Mouse (Mus musculus) liver, adult 2 months (tissue): ENCODE results near the gene Odf3l1. TPM values are rescaled to one million over a fixed set of nuclear protein-coding genes. Genes with fewer than 3 reads are reported as not detected.

ENCODE experiments used
- DNase-seq: peaks from one replicate; pipeline ENCODE4 v3.0.0-alpha.2; 2011; ENCODE audit warnings: low read depth, low spot score; ENCODE audit errors: extremely low read depth
- H3K27ac ChIP-seq: fragments of 200-500 bp; replicated peaks from 2 replicates; pipeline ENCODE4 v1.5.1; 2012; ENCODE audit warnings: low read depth, mild to moderate bottlenecking, control low read depth, inconsistent platforms, low read length; ENCODE audit not compliant: insufficient read depth
- H3K27me3 ChIP-seq: fragments of 200-500 bp; 2 replicates; pipeline ENCODE4 v1.6.1; 2012; ENCODE audit warnings: mild to moderate bottlenecking, moderate library complexity, low read length, inconsistent platforms; ENCODE audit not compliant: control insufficient read depth, insufficient read depth
- H3K36me3 ChIP-seq: fragments of 200-500 bp; 2 replicates; pipeline ENCODE4 v1.6.1; 2012; ENCODE audit warnings: low read length, inconsistent platforms; ENCODE audit not compliant: control insufficient read depth, insufficient read depth
- H3K4me1 ChIP-seq: fragments of 200-500 bp; 2 replicates; pipeline ENCODE4 v1.6.1; 2011; ENCODE audit warnings: low read length; ENCODE audit not compliant: control insufficient read depth, insufficient read depth
- H3K4me3 ChIP-seq: fragments of 200-500 bp; 2 replicates; pipeline ENCODE4 v1.5.1; 2011; ENCODE audit warnings: low read depth, mild to moderate bottlenecking, control low read depth, low read length, moderate library complexity; ENCODE audit not compliant: insufficient read depth
- H3K79me2 ChIP-seq: fragments of 200-500 bp; 2 replicates; pipeline ENCODE4 v1.6.1; 2012; ENCODE audit warnings: inconsistent platforms, mild to moderate bottlenecking, low read length, moderate library complexity; ENCODE audit not compliant: control insufficient read depth, insufficient read depth
- H3K9ac ChIP-seq: fragments of 200-500 bp; 2 replicates; pipeline ENCODE4 v1.6.1; 2012; ENCODE audit warnings: low read depth, mild to moderate bottlenecking, control low read depth, inconsistent platforms, low read length
- CTCF ChIP-seq: fragments of 200-500 bp; IDR thresholded peaks from 2 replicates; pipeline ENCODE4 v1.5.1; 2011; ENCODE audit warnings: low read depth, low read length, control low read depth
- POLR2A ChIP-seq: fragments of 200-500 bp; IDR thresholded peaks from 2 replicates; pipeline ENCODE4 v1.6.1; 2011; ENCODE audit warnings: low read length, control low read depth; ENCODE audit not compliant: insufficient read depth; ENCODE audit errors: extremely low read depth
- WGBS: fragments of 180-500 bp; shearing (Covaris S2); methylation state at CpG from one replicate; pipeline ENCODE4 v1.1.7; 2018; 5-methylcytosine and 5-hydroxymethylcytosine counted together
- polyA plus RNA-seq: library from polyadenylated mRNA; depleted of rRNA; stranded (reverse); fragments of >200 nt; gene quantifications from 2 replicates; pipeline ENCODE4 v1.2.3, GENCODE M21; 2012
- total RNA-seq: library from RNA; depleted of rRNA; stranded (reverse); fragments of >200 nt; gene quantifications from 2 replicates; pipeline ENCODE4 v1.2.3, GENCODE M21; 2014

The Odf3l1 gene
- total and polyA plus RNA-seq, 2 experiments, result 0.11 TPM; not detected in 1

DNA sequence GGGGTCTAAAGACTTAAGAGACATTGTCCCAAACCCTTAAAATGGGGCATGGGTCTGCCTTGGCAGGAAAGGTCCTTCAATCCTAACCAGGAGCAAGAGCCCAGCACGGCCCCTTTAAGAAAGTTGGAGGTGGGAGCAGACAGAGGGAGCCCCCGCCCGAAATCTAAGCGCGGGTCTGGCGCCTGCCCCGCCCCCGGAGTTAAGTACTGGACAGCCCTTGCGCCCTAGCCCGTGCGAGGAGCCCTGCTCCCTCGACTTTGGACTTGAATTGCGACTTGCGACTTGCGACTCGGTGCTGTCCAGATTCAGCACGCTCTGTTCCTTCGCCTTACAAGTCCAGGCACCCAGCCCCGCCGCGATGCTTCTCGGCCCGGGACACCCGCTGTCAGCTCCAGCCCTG, 353 bp upstream of the Odf3l1 start, which contains the start of gene Cspg4:
Gene Cspg4 (plus strand): TSS at position 202 of the 400 bp plus-strand sequence.
- Histone ChIP-seq H3K27me3 (no peaks in the 10 kb centered on the region), H3K4me1 (no peaks in the 10 kb centered on the region), H3K9ac (no peak within 1 kb of the TSS), H3K4me3 (no peak within 1 kb of the TSS), H3K79me2 (no peaks in the 10 kb centered on the region), H3K27ac (no peak within 1 kb of the TSS), H3K36me3 (no peaks in the 10 kb centered on the region)
- TF ChIP-seq POLR2A, result no peak
- TF ChIP-seq CTCF, result no peak
- DNase-seq, result no peak
- WGBS, result 17% methylated on average over 24 of the region's 24 CpGs

DNA sequence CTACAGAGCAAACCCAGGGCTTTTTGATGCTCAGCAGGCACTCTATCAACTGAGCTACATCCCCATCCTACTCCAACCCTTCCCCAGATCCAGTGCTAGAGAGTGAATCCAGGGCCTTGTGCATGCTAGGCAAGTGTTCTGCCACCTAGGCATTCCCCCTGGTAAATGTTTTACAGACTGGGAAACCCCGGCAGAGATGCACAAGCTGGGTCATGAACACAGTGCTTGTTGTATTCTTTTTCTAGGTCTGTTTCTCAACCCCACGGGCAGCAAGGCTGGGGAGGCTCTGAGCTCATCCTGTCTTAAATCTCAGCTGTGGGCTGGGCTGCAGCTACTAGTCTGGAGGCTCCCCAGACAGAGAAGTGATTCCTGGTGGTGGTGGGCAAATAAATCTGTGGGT, 1.6 kb downstream of the Odf3l1 start:
- no peak for DNase-seq
- TF ChIP-seq POLR2A (no peak), CTCF (no peak)
- Histone ChIP-seq H3K27me3 (no peaks in the 10 kb centered on the region), H3K9ac (no peak overlapping the region), H3K79me2 (no peaks in the 10 kb centered on the region), H3K4me3 (no peak overlapping the region), H3K4me1 (no peaks in the 10 kb centered on the region), H3K27ac (no peak overlapping the region), H3K36me3 (no peaks in the 10 kb centered on the region)
- 27% methylated on average over 2 of the region's 2 CpGs for WGBS

DNA sequence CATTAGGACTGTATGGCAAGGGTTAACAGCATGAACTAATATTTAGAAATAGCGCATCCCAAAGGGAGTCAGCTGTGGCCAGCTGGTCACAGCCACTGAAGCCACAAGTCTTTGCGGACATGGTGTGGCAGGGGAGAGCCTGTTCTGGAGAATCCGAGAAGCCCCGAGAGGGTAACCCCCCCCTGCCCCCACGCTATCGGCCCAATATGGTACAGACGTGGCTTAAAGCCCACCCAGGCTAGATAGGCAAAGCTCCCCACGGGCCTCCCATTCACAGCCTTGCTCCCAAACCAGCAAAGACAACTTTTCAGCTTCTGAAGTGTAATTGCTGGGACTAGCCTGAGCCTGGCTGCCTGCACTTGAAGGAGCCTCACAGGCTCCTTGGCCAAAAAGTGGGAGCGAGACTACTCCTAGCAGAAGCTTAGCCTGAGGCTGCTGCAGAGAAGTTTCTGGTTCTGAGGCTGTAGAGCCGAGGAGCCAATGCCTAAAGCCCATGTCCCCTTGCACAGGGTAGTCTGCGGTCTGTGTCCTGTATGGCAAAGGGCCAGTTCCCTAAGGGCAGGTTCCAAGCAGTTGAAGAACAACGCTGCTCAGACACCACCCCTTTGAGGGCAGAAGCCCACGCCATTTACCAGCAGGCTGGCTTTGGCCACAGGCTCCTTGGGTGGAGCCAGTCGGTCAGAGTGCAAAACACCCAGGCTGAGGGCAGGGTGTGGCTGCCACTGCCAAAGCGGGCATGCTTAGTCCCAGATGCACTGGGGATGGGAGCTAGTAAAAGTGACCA, 3.8 kb downstream of the Odf3l1 start:
- Histone ChIP-seq H3K27me3 (no peaks in the 10 kb centered on the region), H3K36me3 (no peaks in the 10 kb centered on the region), H3K4me1 (no peaks in the 10 kb centered on the region), H3K9ac (no peak overlapping the region), H3K79me2 (no peaks in the 10 kb centered on the region), H3K27ac (no peak overlapping the region), H3K4me3 (no peak overlapping the region)
- 71% methylated on average over 15 of the region's 15 CpGs for WGBS
- DNase-seq, result no peak
- TF ChIP-seq CTCF (no peak), POLR2A (no peak)

DNA sequence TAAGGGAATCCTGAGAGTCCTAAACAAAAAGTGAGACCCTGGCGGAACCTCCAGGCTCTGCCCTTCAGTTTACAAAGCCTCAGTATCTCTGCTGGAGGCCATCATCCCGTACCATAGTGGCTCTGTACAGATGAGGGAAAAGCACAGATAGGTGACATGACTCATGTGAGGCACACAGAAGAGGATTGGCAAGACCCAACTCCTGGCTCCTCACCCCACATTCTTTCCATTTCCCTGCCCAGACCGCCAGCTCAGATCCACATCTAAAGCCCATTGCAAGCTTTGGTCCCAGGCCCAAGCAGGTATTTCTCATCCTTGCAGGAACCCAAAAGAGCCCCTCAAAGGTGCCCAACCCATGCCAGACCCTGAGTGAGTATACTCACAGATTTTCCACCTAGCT, 4.4 kb downstream of the Odf3l1 start:
- H3K4me3 ChIP-seq, result no peak overlapping the region

DNA sequence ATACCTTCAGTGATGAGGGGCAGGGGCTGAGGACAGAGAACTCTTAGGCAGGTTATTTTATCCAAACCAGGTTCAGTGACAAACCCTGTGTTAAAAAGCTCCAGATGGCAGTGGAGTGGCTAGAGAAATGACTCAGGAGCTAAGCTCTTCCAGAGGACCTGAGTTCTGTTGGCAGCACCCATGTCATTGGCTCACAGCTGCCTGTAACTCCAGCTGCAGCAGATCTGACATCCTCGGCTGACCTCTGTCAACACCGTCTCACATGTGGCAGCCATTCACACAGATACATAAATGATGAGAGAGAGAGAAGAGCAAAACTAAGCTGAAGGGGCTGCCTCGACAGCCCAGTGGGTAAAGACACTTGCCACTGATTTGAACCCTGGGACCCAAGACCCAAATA, 7.0 kb downstream of the Odf3l1 start:
- H3K4me1 ChIP-seq, result no peaks in the 10 kb centered on the region
- WGBS, result 43% methylated on average over 3 of the region's 3 CpGs
- no peak for TF ChIP-seq POLR2A
- TF ChIP-seq CTCF, result no peak
- H3K4me3 ChIP-seq, result no peak overlapping the region
- no peak overlapping the region for H3K27ac ChIP-seq
- no peaks in the 10 kb centered on the region for H3K27me3 ChIP-seq
- H3K79me2 ChIP-seq, result no peaks in the 10 kb centered on the region
- no peaks in the 10 kb centered on the region for H3K36me3 ChIP-seq
- DNase-seq, result no peak
- H3K9ac ChIP-seq, result no peak overlapping the region

More for the DNA sequence above, 4.4 kb downstream of the Odf3l1 start:
- no peaks in the 10 kb centered on the region for H3K79me2 ChIP-seq
- no peak for DNase-seq
- H3K27ac ChIP-seq, result no peak overlapping the region
- 82% methylated on average over 3 of the region's 3 CpGs for WGBS
- TF ChIP-seq POLR2A (no peak), CTCF (no peak)
- no peak overlapping the region for H3K9ac ChIP-seq
- H3K4me1 ChIP-seq, result no peaks in the 10 kb centered on the region
- no peaks in the 10 kb centered on the region for H3K36me3 ChIP-seq
- H3K27me3 ChIP-seq, result no peaks in the 10 kb centered on the region

DNA sequence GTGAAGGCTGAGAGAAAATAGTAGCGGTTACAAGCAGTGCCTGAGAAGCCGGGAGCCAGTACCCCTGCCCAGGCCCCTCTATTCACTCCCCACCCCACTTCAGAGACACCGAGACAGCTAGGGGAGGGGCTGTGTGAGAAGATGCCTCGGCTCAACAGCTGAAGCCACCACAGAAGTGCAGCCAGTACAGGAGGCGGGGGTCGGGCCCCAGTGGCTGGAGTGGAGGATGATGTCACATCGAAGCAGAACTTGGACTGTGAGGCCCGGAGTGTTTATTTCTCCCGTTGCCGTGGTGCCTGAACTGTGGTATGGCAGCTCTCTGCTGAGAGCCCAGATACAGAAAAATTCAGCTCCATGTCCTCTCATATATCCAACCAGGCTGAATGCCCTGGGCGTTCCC, 12.7 kb downstream of the Odf3l1 start:
- no peak for DNase-seq
- Histone ChIP-seq H3K4me3 (no peak overlapping the region), H3K79me2 (no peaks in the 10 kb centered on the region), H3K9ac (no peak overlapping the region), H3K36me3 (no peaks in the 10 kb centered on the region), H3K4me1 (peaks cover 6% of the 10 kb centered on the region), H3K27ac (no peak overlapping the region), H3K27me3 (no peaks in the 10 kb centered on the region)
- WGBS, result 52% methylated on average over 11 of the region's 11 CpGs
- no peak for TF ChIP-seq CTCF
- no peak for TF ChIP-seq POLR2A
